Mouse (Mus musculus) common myeloid progenitor, adult 5-6 weeks (primary cell): ENCODE measurements around the gene Bckdhb. TPM values are rescaled to one million over a fixed set of nuclear protein-coding genes. Genes with fewer than 3 reads are reported as not detected.
"Not testable (repeated sequence)": the region's sequence is repeated elsewhere in the genome, so short reads cannot be mapped to it uniquely, and the experiment has no call there.

Experiments
- ATAC-seq: replicated peaks from 2 replicates; pipeline ENCODE4 v1.8.0; 2016; ENCODE audit warnings: low read depth, mild to moderate bottlenecking, moderate TSS enrichment, inconsistent platforms; ENCODE audit not compliant: poor library complexity, severe bottlenecking
- total RNA-seq: library from RNA; stranded (forward); fragments of 200-1000, 187-1606 nt; gene quantifications from 2 replicates; pipeline ENCODE4 v1.2.3, GENCODE M21; 2017

Bckdhb gene
- total RNA-seq, 1 experiment from 2014 or later: 16.7 TPM

- no peak for ATAC-seq
Observed at GRCm38 (mm10) chr9:84040376-84040775, 115.4 kb downstream of the Bckdhb start.

- ATAC-seq: no peak
Observed at GRCm38 (mm10) chr9:84041631-84042277, 116.8 kb downstream of the Bckdhb start.

- no peak for ATAC-seq
Observed at GRCm38 (mm10) chr9:84042539-84042938, 117.6 kb downstream of the Bckdhb start.

GRCm38 (mm10) chr9:84044136-84044535 lies 119.2 kb downstream of the Bckdhb start:
- no peak for ATAC-seq

- no peak for ATAC-seq
Observed at GRCm38 (mm10) chr9:84045632-84046031, 120.7 kb downstream of the Bckdhb start.

GRCm38 (mm10) chr9:84046334-84046733 lies 121.4 kb downstream of the Bckdhb start:
- ATAC-seq: no peak

- no peak for ATAC-seq
Observed at GRCm38 (mm10) chr9:84046961-84047360, 122.0 kb downstream of the Bckdhb start.

- ATAC-seq: no peak
Observed at GRCm38 (mm10) chr9:84047436-84047835, 122.5 kb downstream of the Bckdhb start.

- no peak for ATAC-seq
Observed at GRCm38 (mm10) chr9:84049142-84049541, 124.2 kb downstream of the Bckdhb start.

- ATAC-seq: no peak
Observed at GRCm38 (mm10) chr9:84050867-84051635, 126.1 kb downstream of the Bckdhb start.

- ATAC-seq: no peak
Observed at GRCm38 (mm10) chr9:84055125-84055807, 130.3 kb downstream of the Bckdhb start.

- not testable (repeated sequence) for ATAC-seq
Observed at GRCm38 (mm10) chr9:84060781-84061180, 135.8 kb downstream of the Bckdhb start.

- ATAC-seq: no peak
Observed at GRCm38 (mm10) chr9:84063617-84064016, 138.7 kb downstream of the Bckdhb start.

GRCm38 (mm10) chr9:84064113-84064512 lies 139.2 kb downstream of the Bckdhb start:
- no peak for ATAC-seq

GRCm38 (mm10) chr9:84070247-84070646 lies 145.3 kb downstream of the Bckdhb start:
- ATAC-seq: no peak

GRCm38 (mm10) chr9:84070740-84071139 lies 145.8 kb downstream of the Bckdhb start:
- ATAC-seq: no peak

- ATAC-seq: no peak
Observed at GRCm38 (mm10) chr9:84072534-84072933, 147.6 kb downstream of the Bckdhb start.

- no peak for ATAC-seq
Observed at GRCm38 (mm10) chr9:84073237-84073636, 148.3 kb downstream of the Bckdhb start.

GRCm38 (mm10) chr9:84083551-84083950 lies 158.6 kb downstream of the Bckdhb start:
- ATAC-seq: no peak

- ATAC-seq: no peak
Observed at GRCm38 (mm10) chr9:84084686-84085085, 159.7 kb downstream of the Bckdhb start.
